Mouse (Mus musculus): ENCODE data around the gene Slc30a2. TPM values are rescaled to one million over a fixed set of nuclear protein-coding genes. Genes with fewer than 3 reads are reported as not detected.
"Not testable (repeated sequence)": the region's sequence is repeated elsewhere in the genome, so short reads cannot be mapped to it uniquely, and the experiment has no call there.

Gene Slc30a2
- polyA plus RNA-seq, 1 experiment from 2014 or later = 0.16 TPM

DNA sequence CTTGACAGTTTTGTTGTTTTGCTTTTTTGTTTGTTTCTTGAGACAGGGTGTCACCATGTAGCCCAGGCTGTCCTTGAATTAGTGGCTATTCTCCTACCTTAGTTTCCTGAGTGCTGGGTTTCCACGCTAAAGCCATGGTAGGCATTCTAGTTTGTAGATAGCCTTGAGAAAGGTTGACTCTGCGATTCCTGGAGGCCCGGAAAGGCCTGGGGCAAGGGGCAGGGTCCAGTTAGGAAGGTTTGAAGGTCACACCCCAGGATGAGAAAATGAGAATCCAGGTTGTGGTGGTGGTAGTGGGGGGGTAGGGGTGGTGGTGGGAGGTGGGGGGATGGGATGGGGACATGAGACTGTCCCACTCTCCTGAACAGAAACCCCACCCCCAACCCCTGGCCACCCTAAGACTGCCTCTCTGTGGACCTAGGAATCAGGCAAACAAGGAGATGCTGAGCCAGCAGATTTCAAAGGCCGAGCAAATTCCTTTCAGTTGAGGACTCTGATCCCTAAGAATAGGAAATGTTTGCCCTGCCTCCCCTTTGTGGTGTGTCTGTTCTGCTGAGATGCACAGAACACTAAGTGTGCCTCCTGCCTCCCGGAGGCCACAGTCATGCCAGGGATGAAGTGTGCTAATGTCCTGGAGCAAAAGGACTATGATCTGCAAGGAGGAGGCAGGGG is 16.0 kb upstream of the Slc30a2 start:
- 72% methylated on average over 5 of the region's 5 CpGs for WGBS
- no peaks in the 10 kb centered on the region for H3K36me3 ChIP-seq

DNA sequence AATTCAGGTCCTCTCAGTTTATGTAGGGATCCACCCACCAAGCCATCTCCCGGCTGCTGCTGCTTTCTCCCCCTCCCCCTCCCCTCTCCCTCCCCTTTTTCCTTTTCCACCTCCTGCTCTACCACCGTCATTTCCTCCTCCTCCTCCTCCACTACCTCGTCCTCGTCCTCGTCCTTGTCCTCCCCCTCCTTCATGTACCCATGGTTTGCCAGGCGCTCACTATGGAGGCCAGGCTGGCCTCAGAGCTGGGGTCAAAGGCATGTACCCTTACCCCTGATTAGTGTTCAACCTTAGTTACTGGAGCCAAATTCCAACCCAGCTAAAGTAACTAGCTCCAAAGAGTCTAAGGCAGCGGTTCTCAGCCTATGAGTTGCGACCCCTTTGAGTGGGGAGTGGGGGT is 14.8 kb upstream of the Slc30a2 start:
- Histone ChIP-seq H3K27me3 (no peaks in the 10 kb centered on the region), H3K4me2 (no peak overlapping the region), H3K9me3 (no peaks in the 10 kb centered on the region), H3K9ac (no peak overlapping the region), H3K4me3 (no peak overlapping the region), H3K27ac (replicated peaks) (no peak overlapping the region), H3K4me1 (replicated peaks) (no peaks in the 10 kb centered on the region), H3K36me3 (no peaks in the 10 kb centered on the region)
- no peak for ATAC-seq (ENCODE audit: low FRiP score, low read depth)
- WGBS = 57% methylated on average over 8 of the region's 8 CpGs

More for the DNA sequence above, 16.0 kb upstream of the Slc30a2 start:
- Histone ChIP-seq H3K27ac (replicated peaks) (no peak overlapping the region), H3K9ac (no peak overlapping the region), H3K4me2 (no peak overlapping the region), H3K27me3 (no peaks in the 10 kb centered on the region), H3K4me1 (replicated peaks) (no peaks in the 10 kb centered on the region), H3K9me3 (no peaks in the 10 kb centered on the region), H3K4me3 (no peak overlapping the region)
- no peak for ATAC-seq (ENCODE audit: low FRiP score, low read depth)

- H3K9ac ChIP-seq = no peak overlapping the region
These were observed 14.1 kb upstream of the Slc30a2 start for GRCm38 (mm10) chr4:134328832-134329231.

DNA sequence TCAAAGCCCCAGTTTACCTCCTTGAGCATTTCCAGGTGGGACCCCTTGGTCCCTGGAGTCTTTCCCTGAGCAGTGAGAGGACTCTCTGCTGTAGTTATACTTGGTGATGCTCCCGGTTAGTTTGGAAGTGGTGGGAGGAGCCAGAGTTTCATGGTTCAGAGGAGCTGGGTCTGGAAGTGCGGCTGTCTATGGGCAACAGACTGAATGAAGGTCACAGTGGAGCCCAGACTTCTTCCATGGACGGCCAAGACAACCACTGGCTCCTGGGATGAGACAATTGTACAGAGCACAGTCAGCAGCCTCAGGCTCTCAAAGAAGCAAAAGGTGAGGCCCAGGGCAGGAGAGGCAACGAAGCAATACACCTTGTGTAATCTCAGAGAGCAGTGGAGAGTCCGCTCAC is 12.7 kb upstream of the Slc30a2 start:
- H3K9me3 ChIP-seq = no peaks in the 10 kb centered on the region
- no peaks in the 10 kb centered on the region for H3K4me1 ChIP-seq (replicated peaks)
- no peak overlapping the region for H3K9ac ChIP-seq
- 64% methylated on average over 5 of the region's 5 CpGs for WGBS
- no peak for ATAC-seq (ENCODE audit: low FRiP score, low read depth)
- H3K4me3 ChIP-seq = no peak overlapping the region
- no peak overlapping the region for H3K4me2 ChIP-seq
- no peaks in the 10 kb centered on the region for H3K36me3 ChIP-seq
- no peaks in the 10 kb centered on the region for H3K27me3 ChIP-seq
- H3K27ac ChIP-seq (replicated peaks) = no peak overlapping the region

More at GRCm38 (mm10) chr4:134328832-134329231, 14.1 kb upstream of the Slc30a2 start:
- 85% methylated on average over 8 of the region's 8 CpGs for WGBS
- H3K4me2 ChIP-seq = no peak overlapping the region
- no peaks in the 10 kb centered on the region for H3K9me3 ChIP-seq
- H3K36me3 ChIP-seq = no peaks in the 10 kb centered on the region
- no peak overlapping the region for H3K4me3 ChIP-seq
- H3K27ac ChIP-seq (replicated peaks) = no peak overlapping the region
- no peak for ATAC-seq (ENCODE audit: low FRiP score, low read depth)
- no peaks in the 10 kb centered on the region for H3K27me3 ChIP-seq
- H3K4me1 ChIP-seq (replicated peaks) = no peaks in the 10 kb centered on the region

DNA sequence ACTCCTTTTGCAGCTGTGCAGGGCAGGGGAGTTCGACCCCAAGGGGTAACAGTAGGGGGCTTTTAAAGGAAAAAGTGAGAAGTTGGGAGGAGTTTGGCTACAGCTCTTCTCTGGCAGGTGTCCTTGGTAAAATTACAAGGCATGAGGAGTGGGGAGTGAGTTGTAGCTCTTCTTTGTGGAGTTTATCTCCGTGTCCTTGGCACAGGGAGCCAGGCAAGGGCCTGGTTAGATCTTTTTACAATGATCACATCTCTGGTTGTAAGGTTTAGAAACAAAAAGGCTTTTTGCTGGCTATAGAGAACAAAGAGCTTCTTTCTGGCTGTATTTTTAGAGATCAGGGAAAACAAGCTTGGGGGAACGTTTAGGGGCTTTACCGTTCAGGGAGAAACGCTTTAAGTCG is 1.8 kb upstream of the Slc30a2 start:
- not testable (repeated sequence) for H3K9me3 ChIP-seq; H3K9ac ChIP-seq; H3K4me3 ChIP-seq; H3K27ac ChIP-seq (replicated peaks); H3K36me3 ChIP-seq; ATAC-seq (ENCODE audit: low FRiP score, low read depth); H3K4me2 ChIP-seq
- peaks cover 44% of the 10 kb centered on the region for H3K27me3 ChIP-seq
- peaks cover 11% of the 10 kb centered on the region for H3K4me1 ChIP-seq (replicated peaks)
- 74% methylated on average over 6 of the region's 6 CpGs for WGBS

DNA sequence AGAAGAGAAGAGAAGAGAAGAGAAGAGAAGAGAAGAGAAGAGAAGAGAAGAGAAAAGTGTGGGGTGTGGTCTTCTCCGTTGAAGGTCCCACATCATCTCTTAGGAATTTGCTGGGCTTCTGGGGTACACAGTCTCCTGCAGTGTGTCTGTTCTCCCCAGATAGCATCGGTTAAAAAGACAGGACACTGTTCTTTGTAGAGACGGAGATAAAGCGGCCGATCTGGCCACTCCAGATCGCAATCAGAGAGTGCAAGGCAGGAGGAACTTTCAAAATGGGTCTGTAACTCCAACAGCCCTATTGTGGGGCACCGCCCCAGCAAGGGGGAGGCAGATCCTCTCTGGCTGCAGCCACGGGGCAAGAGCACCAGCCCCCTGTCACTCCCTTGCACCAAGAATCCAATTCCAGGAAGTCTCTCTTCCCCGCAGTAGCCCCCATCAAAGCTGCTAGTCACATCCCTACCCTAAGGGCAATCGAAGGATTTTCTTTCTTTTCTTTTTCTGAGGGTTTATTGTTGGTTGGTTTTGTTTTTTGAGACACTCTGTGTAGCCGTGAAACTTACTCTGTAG is 685 bp upstream of the Slc30a2 start:
- H3K4me2 ChIP-seq = no peak overlapping the region
- H3K27ac ChIP-seq (replicated peaks) = no peak overlapping the region
- H3K9ac ChIP-seq = no peak overlapping the region
- WGBS = 39% methylated on average over 11 of the region's 11 CpGs
- H3K27me3 ChIP-seq = peaks cover 44% of the 10 kb centered on the region
- ATAC-seq (ENCODE audit: low FRiP score, low read depth) = no peak
- no peak overlapping the region for H3K4me3 ChIP-seq
- H3K9me3 ChIP-seq = no peaks in the 10 kb centered on the region
- H3K36me3 ChIP-seq = no peaks in the 10 kb centered on the region
- peaks cover 11% of the 10 kb centered on the region for H3K4me1 ChIP-seq (replicated peaks)

- no peak overlapping the region for H3K27ac ChIP-seq (replicated peaks)
- no peaks in the 10 kb centered on the region for H3K9me3 ChIP-seq
- ATAC-seq (ENCODE audit: low FRiP score, low read depth) = no peak
- no peak overlapping the region for H3K4me3 ChIP-seq
- no peaks in the 10 kb centered on the region for H3K36me3 ChIP-seq
- H3K4me1 ChIP-seq (replicated peaks) = peaks cover 11% of the 10 kb centered on the region
- 44% methylated on average over 3 of the region's 3 CpGs for WGBS
- no peak overlapping the region for H3K4me2 ChIP-seq
- peaks cover 44% of the 10 kb centered on the region for H3K27me3 ChIP-seq
- no peak overlapping the region for H3K9ac ChIP-seq
These were observed 1.6 kb downstream of the Slc30a2 start for GRCm38 (mm10) chr4:134344620-134345019.

DNA sequence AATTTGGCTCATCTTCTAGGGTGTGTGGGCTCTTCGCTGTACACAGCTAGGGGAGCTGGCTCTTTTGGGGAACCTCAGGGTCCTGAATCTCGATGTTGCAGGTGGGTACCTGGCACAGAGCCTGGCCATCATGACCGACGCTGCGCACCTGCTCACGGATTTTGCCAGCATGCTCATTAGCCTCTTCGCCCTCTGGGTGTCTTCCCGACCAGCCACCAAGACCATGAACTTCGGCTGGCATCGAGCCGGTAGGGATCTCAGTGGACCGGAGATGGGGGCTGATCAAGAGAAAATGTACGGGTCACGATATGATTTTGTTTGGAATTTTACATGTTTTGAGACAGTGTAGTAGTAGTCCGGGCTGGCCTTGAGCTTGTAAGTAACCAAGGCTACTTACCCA is 2.8 kb downstream of the Slc30a2 start:
- H3K27me3 ChIP-seq = peaks cover 42% of the 10 kb centered on the region
- 92% methylated on average over 15 of the region's 15 CpGs for WGBS
- no peaks in the 10 kb centered on the region for H3K36me3 ChIP-seq
- H3K4me2 ChIP-seq = no peak overlapping the region
- peaks cover 11% of the 10 kb centered on the region for H3K4me1 ChIP-seq (replicated peaks)
- no peak overlapping the region for H3K4me3 ChIP-seq
- ATAC-seq (ENCODE audit: low FRiP score, low read depth) = no peak
- no peak overlapping the region for H3K27ac ChIP-seq (replicated peaks)
- no peak overlapping the region for H3K9ac ChIP-seq
- H3K9me3 ChIP-seq = no peaks in the 10 kb centered on the region

DNA sequence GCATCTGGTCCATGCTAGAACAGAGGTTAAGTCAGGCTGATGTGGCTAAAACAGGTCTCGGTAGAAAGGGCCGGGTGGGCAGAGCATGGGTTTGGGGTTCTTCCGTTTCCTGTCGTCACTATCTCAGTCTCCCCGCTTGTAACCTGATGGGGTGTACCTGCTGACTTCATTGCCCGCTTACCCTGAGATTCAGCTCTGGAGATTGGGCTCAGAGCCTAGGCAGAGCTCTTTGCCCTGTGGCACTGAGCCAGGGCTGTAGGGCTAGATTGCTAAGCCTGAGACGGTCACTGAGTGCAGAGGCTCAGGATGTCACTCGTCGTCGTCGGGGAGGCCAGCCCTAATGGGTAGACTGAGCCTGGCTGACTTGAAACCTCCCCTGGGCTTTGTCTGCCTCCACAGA is 5.1 kb downstream of the Slc30a2 start:
- Histone ChIP-seq H3K4me3 (no peak overlapping the region), H3K4me1 (replicated peaks) (peaks cover 14% of the 10 kb centered on the region), H3K36me3 (no peaks in the 10 kb centered on the region), H3K4me2 (no peak overlapping the region), H3K9ac (no peak overlapping the region), H3K27me3 (peaks cover 24% of the 10 kb centered on the region), H3K27ac (replicated peaks) (no peak overlapping the region), H3K9me3 (no peaks in the 10 kb centered on the region)
- no peak for ATAC-seq (ENCODE audit: low FRiP score, low read depth)
- WGBS = 67% methylated on average over 11 of the region's 11 CpGs

DNA sequence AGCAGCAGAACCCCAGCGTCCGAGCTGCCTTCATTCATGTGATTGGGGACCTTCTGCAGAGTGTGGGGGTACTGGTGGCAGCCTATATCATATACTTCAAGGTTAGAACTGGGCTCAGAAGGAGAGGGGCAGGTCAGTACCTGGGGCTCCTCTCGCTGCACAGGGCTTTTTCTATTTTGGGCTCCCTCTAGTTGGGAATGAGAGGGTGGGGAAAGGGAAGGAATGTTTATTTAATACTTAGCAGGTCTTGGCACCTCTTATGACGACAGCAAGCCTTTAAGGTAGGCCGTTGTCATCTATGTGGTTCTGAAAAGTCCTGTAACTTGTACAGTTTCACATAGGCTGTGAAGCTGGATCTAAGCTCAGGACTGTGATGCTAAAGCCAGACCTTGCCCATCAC is 5.6 kb downstream of the Slc30a2 start:
- H3K4me3 ChIP-seq = no peak overlapping the region
- peaks cover 19% of the 10 kb centered on the region for H3K27me3 ChIP-seq
- no peak overlapping the region for H3K4me2 ChIP-seq
- H3K9me3 ChIP-seq = no peaks in the 10 kb centered on the region
- H3K4me1 ChIP-seq (replicated peaks) = peaks cover 9% of the 10 kb centered on the region
- H3K27ac ChIP-seq (replicated peaks) = no peak overlapping the region
- WGBS = 85% methylated on average over 5 of the region's 5 CpGs
- no peak overlapping the region for H3K9ac ChIP-seq
- no peaks in the 10 kb centered on the region for H3K36me3 ChIP-seq
- no peak for ATAC-seq (ENCODE audit: low FRiP score, low read depth)

- peaks cover 6% of the 10 kb centered on the region; the same call in 1 of the 2 replicates for H3K4me1 ChIP-seq (replicated peaks)
- no peak overlapping the region for H3K27ac ChIP-seq (replicated peaks)
- H3K4me2 ChIP-seq = no peak overlapping the region
- ATAC-seq (ENCODE audit: low FRiP score, low read depth) = no peak
- WGBS = 91% methylated on average over 7 of the region's 7 CpGs
- no peak overlapping the region for H3K4me3 ChIP-seq
- no peak overlapping the region for H3K9ac ChIP-seq
- no peaks in the 10 kb centered on the region for H3K9me3 ChIP-seq
- no peaks in the 10 kb centered on the region for H3K36me3 ChIP-seq
- peaks cover 9% of the 10 kb centered on the region for H3K27me3 ChIP-seq
These were observed 6.8 kb downstream of the Slc30a2 start for GRCm38 (mm10) chr4:134349829-134350228.

GRCm38 (mm10) chr4:134350641-134351040 is 7.7 kb downstream of the Slc30a2 start:
- H3K9ac ChIP-seq = no peak overlapping the region
- no peak for ATAC-seq (ENCODE audit: low FRiP score, low read depth)
- H3K9me3 ChIP-seq = no peaks in the 10 kb centered on the region
- no peaks in the 10 kb centered on the region for H3K36me3 ChIP-seq
- 95% methylated on average over 6 of the region's 6 CpGs for WGBS
- peaks cover 6% of the 10 kb centered on the region; the same call in 1 of the 2 replicates for H3K4me1 ChIP-seq (replicated peaks)
- no peak overlapping the region for H3K4me2 ChIP-seq
- peaks cover 3% of the 10 kb centered on the region for H3K27me3 ChIP-seq
- no peak overlapping the region for H3K27ac ChIP-seq (replicated peaks)
- H3K4me3 ChIP-seq = no peak overlapping the region

All from hindbrain, embryonic 15.5 days (tissue).